ENCODE assay signal across 14 mouse cellular contexts in genomic region chr11:60197998-60198619, GRCm38 (mm10). TPM values are rescaled to one million over a fixed set of nuclear protein-coding genes. Genes with fewer than 3 reads are reported as not detected.
A peak's percentile ranks its signal among the peaks of the same experiment; 100 is the strongest.
DNase-seq lines count a peak whose midpoint lies in the region; ATAC-seq and TF ChIP-seq lines count a peak whose summit lies in the region.
"Had no signal": no experiment of that assay in that cellular context is flagged by ENCODE, and none has a peak within 500 bp of the region (broad histone marks: within the 10 kb centered on the region; RNA-seq: fewer than 3 reads in every experiment).

No protein-coding gene starts in this region.

- H3K4me3 ChIP-seq in embryonic facial prominence, embryonic 11.5 days (ENCODE audit: low read depth, low read length) = no peak overlapping the region
- no peak overlapping the region for H3K4me3 ChIP-seq in embryonic facial prominence, embryonic 10.5 days
- no peak overlapping the region for H3K4me3 ChIP-seq in layer of hippocampus, adult 2 months
- no peak overlapping the region for H3K4me3 ChIP-seq in CH12.LX (replicated peaks in 1 of 3; ENCODE audit: low read depth in 2 of 3, low read length in 2 of 3, poor library complexity in 1 of 3)
- H3K4me3 ChIP-seq in hindbrain, embryonic 15.5 days = no peak overlapping the region
- H3K4me3 ChIP-seq: heart, adult 2 months had no signal

- in situ Hi-C loops in CH12.LX (cut with MboI; ENCODE audit: low pct_ligation_motif_present, low pct_unique_long_range_greater_than_20kb, low sequenced_read_pairs) = loop anchor here (5.0 kb wide), 2 partner anchors 104 to 219 kb away; partner anchors contain the start of genes Atpaf2 and Gid4

- H3K27ac ChIP-seq in embryonic facial prominence, embryonic 11.5 days (replicated peaks; ENCODE audit: low read depth, low read length) = no peak overlapping the region
- H3K27ac ChIP-seq in embryonic facial prominence, embryonic 10.5 days (replicated peaks) = no peak overlapping the region
- peak overlapping the region; percentile 55 for H3K27ac ChIP-seq in layer of hippocampus, adult 2 months
- no peak overlapping the region for H3K27ac ChIP-seq in CH12.LX (ENCODE audit: insufficient read depth, low read depth)
- peak overlapping the region; percentile 26 for H3K27ac ChIP-seq in hindbrain, embryonic 15.5 days (replicated peaks)
- H3K27ac ChIP-seq: heart, adult 2 months had no signal

- 0 out of 2 replicates have a peak, but pooled peaks have one; percentile 15 for TF ChIP-seq POLR2A in CH12.LX (IDR thresholded peaks at IDR 0.05; ENCODE audit: low read depth, low read length)

- no peak for TF ChIP-seq RAD21 in CH12.LX (IDR thresholded peaks at IDR 0.05; ENCODE audit: low read depth, low read length)

- H3K36me3 ChIP-seq in embryonic facial prominence, embryonic 11.5 days (replicated peaks; ENCODE audit: control insufficient read depth, insufficient read depth, low read depth, low read length) = peaks cover 34% of the 10 kb centered on the region
- peaks cover 100% of the 10 kb centered on the region for H3K36me3 ChIP-seq in embryonic facial prominence, embryonic 10.5 days (replicated peaks)
- peaks cover 55 to 95% of the 10 kb centered on the region in 2 experiments for H3K36me3 ChIP-seq in CH12.LX (replicated peaks in 1 of 2; ENCODE audit: control insufficient read depth in 1 of 2, insufficient read depth in 1 of 2, low read length in 1 of 2)
- H3K36me3 ChIP-seq in hindbrain, embryonic 15.5 days = peaks cover 31% of the 10 kb centered on the region

- H3K9me3 ChIP-seq in embryonic facial prominence, embryonic 11.5 days (replicated peaks; ENCODE audit: control insufficient read depth, low read length) = peaks cover 4% of the 10 kb centered on the region; the same call in 1 of the 2 replicates
- H3K9me3 ChIP-seq in embryonic facial prominence, embryonic 10.5 days = peaks cover 12% of the 10 kb centered on the region
- peaks cover 9% of the 10 kb centered on the region for H3K9me3 ChIP-seq in CH12.LX (replicated peaks; ENCODE audit: low read length)
- no peaks in the 10 kb centered on the region for H3K9me3 ChIP-seq in hindbrain, embryonic 15.5 days

- TF ChIP-seq CTCF in layer of hippocampus, adult 2 months (conservative IDR thresholded peaks at IDR 0.05) = no peak
- no peak for TF ChIP-seq CTCF in CH12.LX (conservative IDR thresholded peaks at IDR 0.05 in 1 of 2, IDR thresholded peaks at IDR 0.05 in 1 of 2; ENCODE audit: low read depth in 2 of 2, low read length in 2 of 2)

- no peak for DNase-seq in embryonic facial prominence, embryonic 11.5 days (ENCODE audit: low spot score)
- no peak for DNase-seq in embryonic facial prominence, embryonic 10.5 days (ENCODE audit: low spot score)
- DNase-seq in layer of hippocampus, adult 2 months (ENCODE audit: low spot score in 2 of 2) = no peak
- no peak for DNase-seq in layer of hippocampus, adult 9-10 months (ENCODE audit: low spot score)
- no peak for DNase-seq in CH12.LX (ENCODE audit: extremely low read depth)
- DNase-seq in right cerebral cortex, postnatal 14 days = no peak
- no peak for DNase-seq in spleen, postnatal 10 days (ENCODE audit: low spot score in 2 of 2)
- DNase-seq: embryo, embryonic 11 days; heart, adult 2 months; kidney, postnatal 10 days; layer of hippocampus, postnatal 36 days; lung, postnatal 10 days had no signal

- ATAC-seq in embryonic facial prominence, embryonic 11.5 days (replicated peaks; ENCODE audit: insufficient number of reproducible peaks, low FRiP score, low TSS enrichment, low read depth) = peak; percentile 9; the same call in 1 of the 2 replicates
- ATAC-seq in hindbrain, embryonic 15.5 days (ENCODE audit: low FRiP score, low read depth) = no peak

- dilution Hi-C loops in CH12.LX (cut with MboI; ENCODE audit: extremely low pct_ligation_motif_present, extremely low pct_unique_long_range_greater_than_20kb, low sequenced_read_pairs) = no loop called here

- TF ChIP-seq EP300 in CH12.LX (IDR thresholded peaks at IDR 0.05; ENCODE audit: low read length) = no peak

- H3K4me1 ChIP-seq in embryonic facial prominence, embryonic 11.5 days (ENCODE audit: control insufficient read depth, insufficient read depth, low read length) = 0 out of 2 replicates have a peak, but pooled peaks cover 2% of the 10 kb centered on the region
- peaks cover 19% of the 10 kb centered on the region for H3K4me1 ChIP-seq in embryonic facial prominence, embryonic 10.5 days
- H3K4me1 ChIP-seq in CH12.LX (ENCODE audit: control insufficient read depth in 1 of 2, insufficient read depth in 2 of 2) = peaks cover 5 to 18% of the 10 kb centered on the region in 2 experiments
- peaks cover 25% of the 10 kb centered on the region for H3K4me1 ChIP-seq in hindbrain, embryonic 15.5 days (replicated peaks)

- no peaks in the 10 kb centered on the region for H3K27me3 ChIP-seq in embryonic facial prominence, embryonic 11.5 days (ENCODE audit: control insufficient read depth, insufficient read depth, low read length)
- H3K27me3 ChIP-seq in embryonic facial prominence, embryonic 10.5 days (replicated peaks; ENCODE audit: low read depth, poor library complexity, severe bottlenecking) = no peaks in the 10 kb centered on the region
- no peaks in the 10 kb centered on the region for H3K27me3 ChIP-seq in CH12.LX (replicated peaks)
- H3K27me3 ChIP-seq in hindbrain, embryonic 15.5 days = no peaks in the 10 kb centered on the region

- H3K79me2 ChIP-seq in CH12.LX (replicated peaks; ENCODE audit: control insufficient read depth, extremely low read depth, insufficient read depth, poor library complexity, severe bottlenecking) = no peaks in the 10 kb centered on the region

- H3K9ac ChIP-seq in embryonic facial prominence, embryonic 11.5 days (replicated peaks; ENCODE audit: low read length) = no peak overlapping the region
- H3K9ac ChIP-seq in CH12.LX (ENCODE audit: insufficient read depth, low read depth) = no peak overlapping the region
- no peak overlapping the region for H3K9ac ChIP-seq in hindbrain, embryonic 15.5 days

- no peak overlapping the region for H3K4me2 ChIP-seq in embryonic facial prominence, embryonic 11.5 days (ENCODE audit: low read depth, low read length)
- H3K4me2 ChIP-seq in CH12.LX (ENCODE audit: insufficient read depth, low read depth, poor library complexity, severe bottlenecking) = no peak overlapping the region
- H3K4me2 ChIP-seq in hindbrain, embryonic 15.5 days = no peak overlapping the region
- H3K4me2 ChIP-seq: liver, embryonic 11.5 days had no signal

- WGBS in embryonic facial prominence, embryonic 11.5 days = 85% methylated on average over 24 of the region's 24 CpGs
- WGBS in embryonic facial prominence, embryonic 10.5 days = 81% methylated on average over 24 of the region's 24 CpGs
- 73% methylated on average over 24 of the region's 24 CpGs for WGBS in hindbrain, embryonic 15.5 days

TF ChIP-seq in CH12.LX, 34 proteins besides CTCF, POLR2A, EP300 and RAD21:
- TF ChIP-seq IRF4 (IDR thresholded peaks at IDR 0.05; ENCODE audit: low read depth, low read length) (no peak), POLR2AphosphoS2 (IDR thresholded peaks at IDR 0.05; ENCODE audit: low read depth, low read length) (no peak), MAZ (IDR thresholded peaks at IDR 0.05; ENCODE audit: low read depth, low read length) (no peak), GABPA (IDR thresholded peaks at IDR 0.05; ENCODE audit: insufficient replicate concordance, low read depth, low read length) (no peak), ZMIZ1 (IDR thresholded peaks at IDR 0.05; ENCODE audit: low read depth, low read length) (no peak), ZC3H11A (IDR thresholded peaks at IDR 0.05; ENCODE audit: low read depth, low read length) (no peak), SMC3 (IDR thresholded peaks at IDR 0.05; ENCODE audit: low read depth, low read length) (no peak), CHD2 (IDR thresholded peaks at IDR 0.05; ENCODE audit: low read length) (no peak), HCFC1 (IDR thresholded peaks at IDR 0.05; ENCODE audit: low read depth, low read length) (no peak), USF1 (IDR thresholded peaks at IDR 0.05; ENCODE audit: low read depth, low read length) (no peak), BHLHE40 (IDR thresholded peaks at IDR 0.05; ENCODE audit: low read depth, low read length) (no peak), ELF1 (IDR thresholded peaks at IDR 0.05; ENCODE audit: low read depth, low read length) (no peak), ZNF384 (IDR thresholded peaks at IDR 0.05; ENCODE audit: low read depth, low read length) (no peak), KAT2A (IDR thresholded peaks at IDR 0.05; ENCODE audit: insufficient replicate concordance, low read length) (no peak), MXI1 (IDR thresholded peaks at IDR 0.05; ENCODE audit: low read depth, low read length) (no peak), TBP (conservative IDR thresholded peaks at IDR 0.05; ENCODE audit: low read depth, low read length) (no peak), ETS1 (conservative IDR thresholded peaks at IDR 0.05; ENCODE audit: low read depth, low read length) (no peak), TCF12 (IDR thresholded peaks at IDR 0.05; ENCODE audit: low read depth, low read length) (no peak), NRF1 (IDR thresholded peaks at IDR 0.05; ENCODE audit: low read depth, low read length) (no peak)

RNA-seq across cellular contexts. Expression of gene Srebf1, which starts 24.3 kb away (rescaled TPM):
- 45.1 and 46.7 TPM in 2 replicates for polyA plus RNA-seq in embryonic facial prominence, embryonic 11.5 days (2014; fragmentation: Nextera tagmentation; extraction: Ambion mirVana)
- 50.9 and 52.1 TPM in 2 replicates for polyA plus RNA-seq in embryonic facial prominence, embryonic 10.5 days (2016; fragmentation: Nextera tagmentation; extraction: Ambion mirVana)
- 10 to 100 TPM; 64.2 to 70.8 TPM for total RNA-seq in layer of hippocampus, adult 2 months (2021)
- 126 and 129 TPM in 2 replicates for total RNA-seq in CH12.LX (2012; rRNA removed)
- total RNA-seq in CH12.LX (2014; rRNA removed) = 68.7 and 69.8 TPM in 2 replicates
- 120 and 142 TPM in 2 replicates for polyA plus RNA-seq in CH12.LX (2012; ENCODE audit: insufficient read length, low read depth)
- polyA plus RNA-seq in hindbrain, embryonic 15.5 days (2015; fragmentation: Nextera tagmentation; extraction: Ambion mirVana) = 47.7 and 50.9 TPM in 2 replicates

Comparison
In these comparisons a context has a peak if more than half of its experiments do, and no peak if none do; other contexts are left out.
1. H3K27ac ChIP-seq: peak in layer of hippocampus, adult 2 months (single experiment) and hindbrain, embryonic 15.5 days (single experiment); none in embryonic facial prominence, embryonic 11.5 days (single experiment), embryonic facial prominence, embryonic 10.5 days (single experiment) and CH12.LX (single experiment).